Mouse (Mus musculus): ENCODE data around the gene Zfp148. TPM values are rescaled to one million over a fixed set of nuclear protein-coding genes. Genes with fewer than 3 reads are reported as not detected.
"Not testable (repeated sequence)": the region's sequence is repeated elsewhere in the genome, so short reads cannot be mapped to it uniquely, and the experiment has no call there.

The Zfp148 gene
- polyA plus RNA-seq, 1 experiment from 2014 or later = 47.3 TPM

DNA sequence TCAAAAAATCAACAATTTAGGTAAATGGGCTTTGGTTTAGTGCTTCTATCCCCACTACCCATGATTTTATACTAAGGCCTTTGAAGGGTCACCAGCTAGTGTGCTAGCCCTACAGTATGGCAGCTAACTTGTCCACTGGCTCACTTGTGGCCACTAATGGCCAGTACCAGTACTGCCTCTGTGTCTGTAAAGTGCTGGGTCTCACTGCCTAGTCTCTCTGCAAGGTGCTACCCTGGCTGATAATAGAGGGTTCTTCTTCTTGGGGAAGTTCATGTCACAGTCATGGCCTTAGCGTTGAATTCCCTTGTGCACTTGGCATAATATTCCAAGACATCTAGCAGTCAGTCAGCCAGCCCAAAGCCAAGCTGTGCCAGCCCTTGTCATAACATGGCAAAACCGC lies 100.5 kb downstream of the Zfp148 start:
- no peak overlapping the region for H3K27ac ChIP-seq (ENCODE audit: low read depth)
- H3K36me3 ChIP-seq (ENCODE audit: control insufficient read depth, insufficient read depth, low read length) = peaks cover 32% of the 10 kb centered on the region
- H3K4me3 ChIP-seq (ENCODE audit: low read depth, low read length) = no peak overlapping the region
- 98% methylated on average over 2 of the region's 2 CpGs for WGBS
- ATAC-seq (replicated peaks; ENCODE audit: low FRiP score, low TSS enrichment, low read depth) = 0 out of 2 replicates have a peak, but pooled peaks have one; percentile 53
- H3K4me1 ChIP-seq (replicated peaks; ENCODE audit: control insufficient read depth, insufficient read depth, low read length) = no peaks in the 10 kb centered on the region
- no peak overlapping the region for H3K4me2 ChIP-seq (ENCODE audit: low read length)
- H3K9me3 ChIP-seq (ENCODE audit: control insufficient read depth, low read length) = no peaks in the 10 kb centered on the region
- no peak for DNase-seq (ENCODE audit: low spot score)
- H3K9ac ChIP-seq (ENCODE audit: low read length) = no peak overlapping the region
- no peaks in the 10 kb centered on the region for H3K27me3 ChIP-seq (replicated peaks; ENCODE audit: control insufficient read depth, insufficient read depth, low read length)

DNA sequence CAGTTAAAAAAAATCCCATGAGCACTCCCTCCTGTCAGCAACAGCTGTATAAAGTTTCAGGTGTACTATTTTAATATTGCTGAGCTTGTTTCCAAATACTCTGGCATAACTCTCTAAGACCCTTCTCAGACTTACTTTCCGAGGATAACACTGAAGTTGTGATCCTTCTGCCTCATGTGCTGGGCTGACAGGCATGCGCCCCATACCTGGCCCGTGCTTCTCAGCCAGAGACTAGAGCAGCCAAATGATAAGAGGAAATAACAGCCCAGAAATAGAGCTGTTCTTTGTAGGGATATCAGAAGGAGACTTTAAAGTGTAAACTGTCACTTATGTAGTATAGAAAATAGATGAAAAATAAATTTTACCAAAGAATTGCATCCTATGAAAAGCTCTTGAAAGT lies 101.7 kb downstream of the Zfp148 start:
- H3K27me3 ChIP-seq (replicated peaks; ENCODE audit: control insufficient read depth, insufficient read depth, low read length) = no peaks in the 10 kb centered on the region
- no peak overlapping the region for H3K4me3 ChIP-seq (ENCODE audit: low read depth, low read length)
- ATAC-seq (replicated peaks; ENCODE audit: low FRiP score, low TSS enrichment, low read depth) = no peak
- H3K9me3 ChIP-seq (ENCODE audit: control insufficient read depth, low read length) = no peaks in the 10 kb centered on the region
- no peaks in the 10 kb centered on the region for H3K4me1 ChIP-seq (replicated peaks; ENCODE audit: control insufficient read depth, insufficient read depth, low read length)
- H3K9ac ChIP-seq (ENCODE audit: low read length) = no peak overlapping the region
- WGBS = 95% methylated on average over 3 of the region's 3 CpGs
- H3K27ac ChIP-seq (ENCODE audit: low read depth) = no peak overlapping the region
- peaks cover 28% of the 10 kb centered on the region for H3K36me3 ChIP-seq (ENCODE audit: control insufficient read depth, insufficient read depth, low read length)
- H3K4me2 ChIP-seq (ENCODE audit: low read length) = no peak overlapping the region
- DNase-seq (ENCODE audit: low spot score) = no peak

DNA sequence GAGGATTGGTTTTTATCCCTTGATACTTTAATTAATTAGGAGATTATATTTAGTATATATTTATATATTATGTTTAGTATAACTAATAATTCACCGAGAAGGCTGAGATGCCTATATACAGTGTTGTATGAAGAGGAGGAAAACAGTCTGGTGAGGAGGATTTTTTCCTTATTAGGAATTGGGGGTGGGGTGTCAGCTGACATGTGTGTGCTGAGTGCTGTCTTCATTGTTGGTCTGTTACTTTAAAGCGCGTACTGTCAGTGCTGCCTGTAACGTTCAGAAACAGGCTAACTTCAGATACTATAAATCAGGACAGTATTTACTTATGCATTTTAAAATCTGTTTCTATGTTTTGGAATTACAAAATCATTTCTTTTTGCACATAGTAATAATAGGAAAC lies 107.1 kb downstream of the Zfp148 start:
- no peak overlapping the region for H3K4me2 ChIP-seq (ENCODE audit: low read length)
- H3K4me1 ChIP-seq (replicated peaks; ENCODE audit: control insufficient read depth, insufficient read depth, low read length) = no peaks in the 10 kb centered on the region
- no peak overlapping the region for H3K27ac ChIP-seq (ENCODE audit: low read depth)
- DNase-seq (ENCODE audit: low spot score) (no peak), ATAC-seq (replicated peaks; ENCODE audit: low FRiP score, low TSS enrichment, low read depth) (no peak)
- no peak overlapping the region for H3K4me3 ChIP-seq (ENCODE audit: low read depth, low read length)
- H3K9ac ChIP-seq (ENCODE audit: low read length) = no peak overlapping the region
- H3K36me3 ChIP-seq (ENCODE audit: control insufficient read depth, insufficient read depth, low read length) = peaks cover 41% of the 10 kb centered on the region
- WGBS = 86% methylated on average over 4 of the region's 4 CpGs
- no peaks in the 10 kb centered on the region for H3K9me3 ChIP-seq (ENCODE audit: control insufficient read depth, low read length)
- no peaks in the 10 kb centered on the region for H3K27me3 ChIP-seq (replicated peaks; ENCODE audit: control insufficient read depth, insufficient read depth, low read length)

DNA sequence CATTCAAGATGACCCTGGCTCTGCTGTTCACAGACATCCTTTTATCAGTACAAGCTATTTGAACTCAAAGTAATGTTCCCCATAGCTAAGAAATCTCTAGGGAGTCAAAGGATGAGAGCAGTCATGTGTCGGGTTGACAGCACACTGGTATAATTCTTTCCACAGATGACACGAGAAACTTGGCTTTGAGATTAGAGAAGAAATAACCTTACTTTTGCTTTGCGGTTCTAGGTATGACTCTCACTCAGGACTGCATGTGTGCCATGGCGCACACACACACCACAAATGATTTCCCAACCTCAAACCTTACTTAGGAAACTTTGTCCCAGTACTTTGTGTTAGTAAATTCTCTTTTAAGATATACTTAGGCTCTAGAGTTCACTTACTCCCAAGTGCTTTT lies 113.7 kb downstream of the Zfp148 start:
- no peak for ATAC-seq (replicated peaks; ENCODE audit: low FRiP score, low TSS enrichment, low read depth)

DNA sequence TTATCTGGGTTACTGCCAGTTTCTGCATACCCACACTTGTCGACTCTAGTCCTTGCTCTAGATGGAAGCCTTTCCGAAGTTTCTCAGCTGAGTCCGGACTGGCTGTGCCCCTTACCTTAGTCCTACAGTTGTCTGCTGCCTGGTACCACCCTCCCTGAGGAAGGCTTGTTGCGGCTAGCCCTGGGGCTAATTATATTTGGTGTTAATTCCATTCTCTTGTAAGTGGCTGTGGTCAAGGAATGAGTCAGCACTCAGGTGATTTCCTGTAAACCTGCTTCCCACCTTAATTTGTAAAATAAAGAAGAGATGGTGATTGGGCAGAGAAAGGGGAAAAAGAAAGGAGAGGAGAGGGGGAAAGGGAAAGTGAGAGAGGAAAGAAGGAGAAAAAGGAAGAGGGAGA lies 127.4 kb downstream of the Zfp148 start:
- no peak for DNase-seq (ENCODE audit: low spot score)
- no peaks in the 10 kb centered on the region for H3K4me1 ChIP-seq (replicated peaks; ENCODE audit: control insufficient read depth, insufficient read depth, low read length)
- WGBS = 93% methylated on average over 4 of the region's 4 CpGs

More for the DNA sequence above, 113.7 kb downstream of the Zfp148 start:
- no peak for DNase-seq (ENCODE audit: low spot score)
- H3K27me3 ChIP-seq (replicated peaks; ENCODE audit: control insufficient read depth, insufficient read depth, low read length) = no peaks in the 10 kb centered on the region
- H3K27ac ChIP-seq (ENCODE audit: low read depth) = no peak overlapping the region
- H3K9me3 ChIP-seq (ENCODE audit: control insufficient read depth, low read length) = no peaks in the 10 kb centered on the region
- no peak overlapping the region for H3K4me3 ChIP-seq (ENCODE audit: low read depth, low read length)
- no peak overlapping the region for H3K4me2 ChIP-seq (ENCODE audit: low read length)
- H3K9ac ChIP-seq (ENCODE audit: low read length) = no peak overlapping the region
- WGBS = 92% methylated on average over 4 of the region's 4 CpGs
- H3K4me1 ChIP-seq (replicated peaks; ENCODE audit: control insufficient read depth, insufficient read depth, low read length) = no peaks in the 10 kb centered on the region
- peaks cover 40% of the 10 kb centered on the region for H3K36me3 ChIP-seq (ENCODE audit: control insufficient read depth, insufficient read depth, low read length)

DNA sequence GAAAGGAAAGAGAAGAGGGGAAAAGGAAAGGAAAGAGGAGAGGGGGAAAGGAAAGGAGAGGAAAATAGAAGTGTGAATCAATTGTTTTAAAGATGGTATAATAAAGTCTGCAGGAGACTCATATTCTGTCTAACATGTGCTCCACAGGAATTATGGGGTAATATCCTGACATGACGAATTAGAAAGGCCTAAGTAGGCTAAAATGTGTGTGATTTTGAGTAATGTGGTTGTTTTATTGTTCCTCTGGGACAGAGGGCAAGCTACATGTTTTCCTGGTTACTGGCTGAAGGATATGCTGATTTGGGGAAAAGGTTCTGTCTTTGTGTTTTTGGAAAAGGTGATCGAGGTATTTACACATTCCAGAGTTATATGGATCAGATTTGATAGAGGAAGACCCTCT lies 128.6 kb downstream of the Zfp148 start:
- not testable (repeated sequence) for DNase-seq (ENCODE audit: low spot score); H3K9me3 ChIP-seq (ENCODE audit: control insufficient read depth, low read length); H3K4me2 ChIP-seq (ENCODE audit: low read length); ATAC-seq (replicated peaks; ENCODE audit: low FRiP score, low TSS enrichment, low read depth); H3K27me3 ChIP-seq (replicated peaks; ENCODE audit: control insufficient read depth, insufficient read depth, low read length); H3K9ac ChIP-seq (ENCODE audit: low read length); H3K4me1 ChIP-seq (replicated peaks; ENCODE audit: control insufficient read depth, insufficient read depth, low read length); H3K27ac ChIP-seq (ENCODE audit: low read depth); H3K4me3 ChIP-seq (ENCODE audit: low read depth, low read length); H3K36me3 ChIP-seq (ENCODE audit: control insufficient read depth, insufficient read depth, low read length)
- 92% methylated on average over 2 of the region's 2 CpGs for WGBS

More for the DNA sequence above, 127.4 kb downstream of the Zfp148 start:
- Histone ChIP-seq H3K4me2 (ENCODE audit: low read length) (no peak overlapping the region), H3K27me3 (replicated peaks; ENCODE audit: control insufficient read depth, insufficient read depth, low read length) (no peaks in the 10 kb centered on the region), H3K9me3 (ENCODE audit: control insufficient read depth, low read length) (no peaks in the 10 kb centered on the region), H3K36me3 (ENCODE audit: control insufficient read depth, insufficient read depth, low read length) (peaks cover 14% of the 10 kb centered on the region; the same call in 1 of the 2 replicates), H3K27ac (ENCODE audit: low read depth) (no peak overlapping the region), H3K9ac (ENCODE audit: low read length) (no peak overlapping the region), H3K4me3 (ENCODE audit: low read depth, low read length) (no peak overlapping the region)
- no peak for ATAC-seq (replicated peaks; ENCODE audit: low FRiP score, low TSS enrichment, low read depth)

DNA sequence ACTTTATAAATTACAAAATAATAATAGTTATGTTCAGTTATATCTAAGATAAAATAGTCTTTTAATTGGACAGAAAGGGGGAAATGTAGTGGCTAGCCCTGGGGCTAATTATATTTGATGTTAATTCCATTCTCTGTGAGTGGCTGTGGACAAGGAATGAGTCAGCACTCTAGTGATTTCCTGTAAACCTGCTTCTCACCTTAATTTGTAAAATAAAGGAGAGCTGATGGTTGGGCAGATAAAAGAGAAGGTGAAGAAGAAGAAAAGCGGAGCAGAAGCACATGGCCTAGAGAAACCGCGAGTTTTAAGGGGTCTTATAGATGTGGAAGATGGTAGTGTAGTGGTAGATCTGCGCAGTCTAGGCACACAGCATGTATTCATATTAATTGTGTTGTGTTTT lies 130.2 kb downstream of the Zfp148 start:
- ATAC-seq (replicated peaks; ENCODE audit: low FRiP score, low TSS enrichment, low read depth); H3K27me3 ChIP-seq (replicated peaks; ENCODE audit: control insufficient read depth, insufficient read depth, low read length); H3K9me3 ChIP-seq (ENCODE audit: control insufficient read depth, low read length); DNase-seq (ENCODE audit: low spot score); H3K36me3 ChIP-seq (ENCODE audit: control insufficient read depth, insufficient read depth, low read length); H3K4me1 ChIP-seq (replicated peaks; ENCODE audit: control insufficient read depth, insufficient read depth, low read length); H3K4me3 ChIP-seq (ENCODE audit: low read depth, low read length); H3K27ac ChIP-seq (ENCODE audit: low read depth); H3K4me2 ChIP-seq (ENCODE audit: low read length); H3K9ac ChIP-seq (ENCODE audit: low read length): not testable (repeated sequence)
- WGBS = 95% methylated on average over 4 of the region's 4 CpGs

DNA sequence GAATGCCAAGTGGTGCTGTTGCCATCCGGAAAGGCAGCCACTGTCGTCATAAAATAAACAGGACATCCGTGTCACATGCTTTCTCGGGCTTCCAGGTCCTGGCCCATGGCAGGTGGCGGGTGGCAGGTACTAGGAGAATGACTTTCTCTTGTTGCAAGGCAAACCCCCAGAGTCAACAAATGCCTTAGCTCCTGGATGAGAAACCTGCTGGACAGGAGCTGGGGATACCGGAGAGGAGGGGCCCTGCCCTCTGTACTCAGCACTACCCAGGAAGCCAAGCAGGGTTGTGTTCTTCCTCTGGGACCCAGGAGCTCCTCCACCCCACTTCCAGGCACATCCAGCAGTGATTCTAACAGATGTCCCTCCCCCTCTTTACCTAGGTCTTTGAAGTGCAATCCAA lies 131.9 kb downstream of the Zfp148 start:
- Histone ChIP-seq H3K9ac (ENCODE audit: low read length) (no peak overlapping the region), H3K9me3 (ENCODE audit: control insufficient read depth, low read length) (no peaks in the 10 kb centered on the region), H3K4me1 (replicated peaks; ENCODE audit: control insufficient read depth, insufficient read depth, low read length) (peaks cover 7% of the 10 kb centered on the region; the same call in 1 of the 2 replicates), H3K27me3 (replicated peaks; ENCODE audit: control insufficient read depth, insufficient read depth, low read length) (no peaks in the 10 kb centered on the region), H3K4me3 (ENCODE audit: low read depth, low read length) (no peak overlapping the region), H3K27ac (ENCODE audit: low read depth) (no peak overlapping the region), H3K4me2 (ENCODE audit: low read length) (no peak overlapping the region), H3K36me3 (ENCODE audit: control insufficient read depth, insufficient read depth, low read length) (no peaks in the 10 kb centered on the region)
- 54% methylated on average over 6 of the region's 6 CpGs for WGBS
- DNase-seq (ENCODE audit: low spot score) (peak; percentile 51), ATAC-seq (replicated peaks; ENCODE audit: low FRiP score, low TSS enrichment, low read depth) (peak; percentile 47; the same call in 1 of the 2 replicates)

DNA sequence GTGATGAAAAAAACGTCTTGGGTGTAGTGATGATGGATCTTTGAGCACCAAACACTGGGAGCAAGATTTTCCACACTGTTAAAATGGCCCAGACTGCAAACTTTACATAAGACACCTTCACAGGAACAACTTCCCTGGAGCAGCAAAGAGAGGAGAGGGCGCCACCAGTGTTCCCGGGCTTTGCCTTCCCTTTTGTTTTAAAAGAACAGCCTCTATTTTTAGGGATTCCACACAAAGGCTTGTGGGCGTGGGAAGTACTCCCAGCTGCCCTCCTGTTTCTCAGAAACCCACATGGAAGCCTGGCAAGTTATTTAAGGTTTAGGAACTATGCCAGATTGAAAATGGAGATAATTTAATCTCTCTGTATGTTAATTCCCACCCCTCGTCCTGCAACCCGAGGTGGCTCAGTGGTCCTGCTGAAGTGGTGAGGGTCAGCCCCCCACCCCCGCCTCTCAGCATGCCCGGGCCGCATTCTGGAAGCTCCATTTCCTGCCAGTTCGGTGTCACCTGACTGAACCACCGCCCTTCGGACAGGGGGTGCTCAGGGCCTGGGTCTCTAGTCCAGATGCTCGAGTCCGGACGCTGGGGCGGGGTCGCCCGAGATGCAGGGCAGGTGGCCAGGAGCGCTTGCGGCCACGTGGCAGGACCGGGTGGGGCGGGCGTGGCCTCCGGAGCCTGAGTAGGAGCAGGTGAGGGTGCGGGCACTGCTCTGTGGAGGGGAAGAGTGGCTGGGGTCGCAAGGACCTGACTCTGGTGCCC lies 136.3 kb downstream of the Zfp148 start, which contains the start of gene Slc12a8:
Slc12a8 (plus strand) TSS at position 522 of the 759 bp plus-strand sequence.
- Histone ChIP-seq H3K4me1 (replicated peaks; ENCODE audit: control insufficient read depth, insufficient read depth, low read length) (peaks cover 16% of the 10 kb centered on the region; the same call in 1 of the 2 replicates), H3K9ac (ENCODE audit: low read length) (0 out of 2 replicates have a peak within 1 kb of the TSS, but pooled peaks have one; percentile 3), H3K9me3 (ENCODE audit: control insufficient read depth, low read length) (no peaks in the 10 kb centered on the region), H3K36me3 (ENCODE audit: control insufficient read depth, insufficient read depth, low read length) (no peaks in the 10 kb centered on the region), H3K27ac (ENCODE audit: low read depth) (no peak within 1 kb of the TSS), H3K4me2 (ENCODE audit: low read length) (peak within 1 kb of the TSS; percentile 43), H3K4me3 (ENCODE audit: low read depth, low read length) (peak within 1 kb of the TSS; percentile 12; the same call in 1 of the 2 replicates), H3K27me3 (replicated peaks; ENCODE audit: control insufficient read depth, insufficient read depth, low read length) (no peaks in the 10 kb centered on the region)
- DNase-seq (ENCODE audit: low spot score) (peak; percentile 69), ATAC-seq (replicated peaks; ENCODE audit: low FRiP score, low TSS enrichment, low read depth) (0 out of 2 replicates have a peak, but pooled peaks have one; percentile 51)
- 5% methylated on average over 27 of the region's 27 CpGs for WGBS
